ENCODE assay signal across 8 mouse cellular contexts in genomic region chr1:37300650-37301049, GRCm38 (mm10). TPM values are rescaled to one million over a fixed set of nuclear protein-coding genes. Genes with fewer than 3 reads are reported as not detected.
A peak's percentile ranks its signal among the peaks of the same experiment; 100 is the strongest.
DNase-seq lines count a peak whose midpoint lies in the region; ATAC-seq lines count a peak whose summit lies in the region.

No protein-coding gene starts in this region.

- H3K4me2 ChIP-seq in kidney, embryonic 14.5 days (replicated peaks; ENCODE audit: low read depth, low read length), result peak overlapping the region; percentile 68
- H3K4me2 ChIP-seq in hindbrain, embryonic 11.5 days (replicated peaks; ENCODE audit: low read depth, low read length), result peak overlapping the region; percentile 77
- peak overlapping the region; percentile 89 for H3K4me2 ChIP-seq in lung, embryonic 16.5 days (ENCODE audit: low read depth, low read length)

- H3K4me3 ChIP-seq in kidney, embryonic 14.5 days (ENCODE audit: low read length), result peak overlapping the region; percentile 85
- H3K4me3 ChIP-seq in hindbrain, embryonic 11.5 days (ENCODE audit: low read depth, low read length), result peak overlapping the region; percentile 95
- peak overlapping the region; percentile 89 for H3K4me3 ChIP-seq in lung, embryonic 16.5 days (ENCODE audit: low read length)

- peak overlapping the region; percentile 82 for H3K9ac ChIP-seq in kidney, embryonic 14.5 days (ENCODE audit: low read depth, low read length)
- peak overlapping the region; percentile 81 for H3K9ac ChIP-seq in hindbrain, embryonic 11.5 days (ENCODE audit: low read depth, low read length)
- peak overlapping the region; percentile 85 for H3K9ac ChIP-seq in lung, embryonic 16.5 days (ENCODE audit: low read length)

- H3K9me3 ChIP-seq in kidney, embryonic 14.5 days (ENCODE audit: control insufficient read depth, low read length), result no peaks in the 10 kb centered on the region
- no peaks in the 10 kb centered on the region for H3K9me3 ChIP-seq in hindbrain, embryonic 11.5 days (ENCODE audit: control insufficient read depth, low read length)
- H3K9me3 ChIP-seq in lung, embryonic 16.5 days (ENCODE audit: control insufficient read depth, low read length), result no peaks in the 10 kb centered on the region

- H3K4me1 ChIP-seq in kidney, embryonic 14.5 days (ENCODE audit: control insufficient read depth, insufficient read depth, low read length), result peaks cover 12% of the 10 kb centered on the region; the same call in 1 of the 2 replicates
- H3K4me1 ChIP-seq in hindbrain, embryonic 11.5 days (replicated peaks; ENCODE audit: control insufficient read depth, insufficient read depth, low read length), result peaks cover 2% of the 10 kb centered on the region; the same call in 1 of the 2 replicates
- H3K4me1 ChIP-seq in lung, embryonic 16.5 days (replicated peaks; ENCODE audit: control insufficient read depth, insufficient read depth, low read length), result peaks cover 6% of the 10 kb centered on the region

- H3K27ac ChIP-seq in kidney, embryonic 14.5 days (ENCODE audit: low read depth, low read length), result no peak overlapping the region
- no peak overlapping the region for H3K27ac ChIP-seq in hindbrain, embryonic 11.5 days (ENCODE audit: low read depth, low read length)
- H3K27ac ChIP-seq in lung, embryonic 16.5 days (ENCODE audit: low read length), result no peak overlapping the region

- no peaks in the 10 kb centered on the region for H3K27me3 ChIP-seq in kidney, embryonic 14.5 days (ENCODE audit: control insufficient read depth, insufficient read depth, low read length)
- no peaks in the 10 kb centered on the region for H3K27me3 ChIP-seq in hindbrain, embryonic 11.5 days (ENCODE audit: control insufficient read depth, insufficient read depth, low read length)
- no peaks in the 10 kb centered on the region for H3K27me3 ChIP-seq in lung, embryonic 16.5 days (ENCODE audit: control insufficient read depth, insufficient read depth, low read depth, low read length)

- 14% methylated on average over 5 of the region's 5 CpGs for WGBS in kidney, embryonic 14.5 days
- WGBS in hindbrain, embryonic 11.5 days, result 64% methylated on average over 5 of the region's 5 CpGs
- 31% methylated on average over 5 of the region's 5 CpGs for WGBS in lung, embryonic 16.5 days

- DNase-seq in kidney, postnatal 25 days, result no peak
- peak; percentile 31 for DNase-seq in brain, adult 2 months (ENCODE audit: low read depth, low spot score)
- DNase-seq in hindbrain, embryonic 11.5 days (ENCODE audit: low spot score), result no peak
- DNase-seq in layer of hippocampus, adult 9-11 months, result no peak
- DNase-seq in kidney, adult 11 months, result no peak

- H3K36me3 ChIP-seq in kidney, embryonic 14.5 days (ENCODE audit: control insufficient read depth, insufficient read depth, low read length), result no peaks in the 10 kb centered on the region
- no peaks in the 10 kb centered on the region for H3K36me3 ChIP-seq in hindbrain, embryonic 11.5 days (ENCODE audit: control insufficient read depth, insufficient read depth, low read length)
- no peaks in the 10 kb centered on the region for H3K36me3 ChIP-seq in lung, embryonic 16.5 days (ENCODE audit: control insufficient read depth, insufficient read depth, low read length)

- ATAC-seq in kidney, embryonic 14.5 days (ENCODE audit: low FRiP score, low TSS enrichment), result no peak
- ATAC-seq in hindbrain, embryonic 11.5 days (ENCODE audit: low FRiP score), result no peak
- ATAC-seq in lung, embryonic 16.5 days (ENCODE audit: low read depth), result no peak
- ATAC-seq in neutrophil, adult 5-6 weeks (ENCODE audit: extremely low read depth, insufficient number of reproducible peaks, low FRiP score, poor library complexity, severe bottlenecking), result peak; percentile 37; the same call in 1 of the 2 replicates

RNA-seq across cellular contexts. Expression of gene Inpp4a, which starts 1.0 kb away (rescaled TPM):
- polyA plus RNA-seq in kidney, embryonic 14.5 days (2014; fragmentation: Nextera tagmentation; extraction: Ambion mirVana), result 17.8 and 18.6 TPM in 2 replicates
- 22.2 and 27.2 TPM in 2 replicates for polyA plus RNA-seq in hindbrain, embryonic 11.5 days (2014; fragmentation: Nextera tagmentation; extraction: Ambion mirVana)
- 13.3 and 13.9 TPM in 2 replicates for polyA plus RNA-seq in lung, embryonic 16.5 days (2015; fragmentation: Nextera tagmentation; extraction: Ambion mirVana)
- 28.5 and 32.6 TPM in 2 replicates for total RNA-seq in neutrophil, adult 5-6 weeks (2017)
